Mouse (Mus musculus): ENCODE results near the gene Bhlha15.

The Bhlha15 gene

DNA sequence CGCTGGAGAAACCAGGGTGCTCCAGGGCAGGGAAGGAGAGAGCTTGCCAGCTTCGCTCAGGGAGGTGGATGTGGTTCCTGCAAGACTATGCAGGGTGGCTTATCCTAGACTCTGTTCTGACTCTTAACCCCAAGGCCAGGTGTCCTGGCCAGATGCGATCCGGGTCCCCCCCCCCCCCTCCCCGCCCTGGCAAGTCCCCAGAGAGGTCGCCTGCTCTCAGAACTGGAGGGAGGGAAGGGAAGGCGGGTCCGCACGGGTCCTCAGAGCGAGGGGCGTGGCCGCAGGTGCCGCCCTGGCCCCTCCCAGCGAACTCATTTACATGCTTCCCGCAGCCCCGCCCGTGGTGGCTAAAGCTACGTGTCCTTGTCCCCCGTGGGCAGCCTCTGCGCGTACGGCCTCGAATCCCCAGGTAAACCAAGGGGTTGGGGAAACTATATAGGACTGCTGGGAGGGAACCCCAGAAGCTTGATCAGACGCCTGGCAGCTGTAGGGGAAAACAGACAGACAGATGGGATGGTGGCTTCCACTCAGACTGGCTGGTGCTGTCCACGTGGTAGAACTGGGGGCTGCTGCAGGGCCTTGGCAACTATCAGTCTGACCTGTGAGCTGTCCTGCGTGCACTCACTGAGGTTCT lies at the start of gene Bhlha15:
TSS of gene Bhlha15 (plus strand) at position 337 of the 634 bp plus-strand sequence.
- in situ Hi-C loops (cut with MboI) = no loop called here

DNA sequence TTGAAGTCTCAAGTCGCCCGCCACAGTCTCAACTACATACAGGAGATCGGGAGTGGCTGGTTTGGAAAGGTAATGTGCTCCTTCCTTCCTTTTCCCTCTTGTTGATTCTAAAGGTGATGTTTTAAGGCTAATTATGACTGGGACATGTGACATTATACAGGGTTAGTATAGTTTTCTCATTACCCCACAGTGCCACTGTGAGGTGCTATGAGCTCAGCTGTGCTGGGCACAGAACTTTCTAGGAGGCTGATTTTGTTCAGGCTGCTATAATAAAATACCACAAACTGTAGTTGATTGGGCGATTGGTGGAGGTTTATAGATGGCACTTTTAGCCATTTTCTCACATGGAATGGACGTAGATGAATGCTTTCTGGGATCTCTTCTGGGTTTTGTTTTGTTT lies 46.6 kb upstream of the Bhlha15 start:
- in situ Hi-C loops (cut with MboI) = no loop called here

DNA sequence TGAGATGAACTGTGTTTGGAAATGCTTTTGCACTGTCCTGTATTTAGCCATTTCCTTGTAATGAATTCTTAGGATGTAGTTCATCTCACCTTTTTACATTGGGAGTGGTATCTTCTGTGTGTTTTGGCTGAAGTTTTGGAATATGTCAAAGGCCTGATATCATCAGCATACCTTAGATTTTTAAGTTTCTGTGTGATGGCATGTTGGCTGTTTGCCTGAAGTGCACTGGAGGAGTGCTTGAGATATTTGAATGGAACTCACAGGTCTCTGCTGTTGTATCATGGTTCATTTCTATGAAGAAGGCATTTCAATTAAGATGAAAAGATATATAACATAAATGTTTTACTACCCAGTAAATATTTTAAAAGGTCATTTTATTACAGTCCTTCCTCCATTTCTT lies 43.2 kb upstream of the Bhlha15 start:
- in situ Hi-C loops (cut with MboI) = no loop called here

DNA sequence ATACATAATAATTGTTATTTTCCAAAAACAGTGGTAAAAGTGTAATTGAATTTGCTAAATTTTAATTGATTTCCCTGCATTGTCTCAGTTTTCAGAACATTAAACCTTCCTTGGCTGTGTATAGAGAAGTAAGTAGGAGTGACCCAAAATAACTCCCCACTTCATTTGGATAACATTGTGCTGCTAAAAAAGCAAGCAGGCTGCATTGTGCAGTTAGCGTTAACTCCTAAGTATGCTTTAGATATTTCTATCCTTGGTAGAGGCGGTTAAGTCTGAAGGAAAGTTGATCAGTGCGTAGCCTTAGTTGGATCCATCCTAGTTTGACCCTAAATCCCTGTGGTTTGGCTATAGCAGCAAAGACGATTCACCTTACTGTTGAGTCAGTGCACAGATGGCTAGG lies 40.6 kb upstream of the Bhlha15 start:
- in situ Hi-C loops (cut with MboI) = no loop called here

DNA sequence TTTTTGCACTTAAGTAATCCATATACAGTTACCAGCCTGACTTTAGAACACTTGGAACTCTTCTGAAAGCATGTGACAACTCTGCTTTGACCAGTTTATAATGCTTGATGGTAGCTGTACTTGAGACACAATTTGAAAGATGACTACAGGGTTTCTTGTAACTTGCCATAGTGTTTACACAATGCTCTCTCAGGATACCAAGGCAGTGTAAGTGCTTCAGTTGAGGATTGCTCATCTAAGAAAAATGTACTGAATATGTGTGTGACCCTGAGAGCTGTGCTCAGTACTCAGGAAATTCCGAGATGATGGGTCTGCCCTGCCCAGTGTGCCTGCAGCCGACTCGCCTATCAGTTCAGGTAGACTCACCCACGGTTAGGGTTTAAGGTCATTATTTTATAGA lies 38.8 kb upstream of the Bhlha15 start:
- in situ Hi-C loops (cut with MboI) = no loop called here

DNA sequence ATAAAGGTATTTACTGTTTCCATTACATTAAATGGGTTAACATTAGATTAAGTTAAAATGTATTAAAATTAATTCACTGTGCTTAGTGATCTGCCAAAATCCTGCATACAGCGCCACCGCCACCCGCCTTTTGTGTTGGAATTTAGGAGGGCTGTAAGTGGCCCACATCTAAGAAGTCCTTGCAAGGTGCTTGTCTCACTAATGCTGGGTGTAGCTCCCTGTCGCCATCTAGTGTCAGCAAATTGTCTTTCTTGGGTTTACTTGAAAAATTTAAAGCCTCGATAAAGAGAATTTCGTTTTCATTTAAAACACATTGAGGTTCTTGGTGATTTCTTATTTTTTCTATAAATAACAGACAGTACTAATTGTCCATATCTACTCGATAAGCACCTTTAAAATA lies 35.6 kb upstream of the Bhlha15 start:
- in situ Hi-C loops (cut with MboI) = no loop called here

DNA sequence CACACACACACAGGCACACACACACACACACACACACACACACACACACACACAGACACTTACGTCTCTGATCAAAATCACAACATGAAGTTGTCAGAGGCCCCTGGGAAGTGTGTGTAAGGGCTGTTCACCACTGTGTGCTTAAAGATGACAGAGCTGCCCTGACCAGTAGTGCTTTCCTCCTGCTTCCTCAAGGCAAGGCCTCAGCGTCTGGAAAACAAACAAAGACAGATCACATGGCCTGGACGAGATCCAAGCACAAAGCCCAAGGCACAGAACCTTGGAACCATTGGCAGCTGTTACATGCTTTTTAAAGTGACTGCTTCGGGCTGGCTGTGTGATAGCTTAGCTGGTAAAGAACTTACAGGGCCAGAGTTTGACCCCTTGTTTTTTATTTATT lies 31.5 kb upstream of the Bhlha15 start:
- in situ Hi-C loops (cut with MboI) = loop anchor here (5.0 kb wide), 1 partner anchor 116 kb away; no protein-coding TSS in a partner anchor

DNA sequence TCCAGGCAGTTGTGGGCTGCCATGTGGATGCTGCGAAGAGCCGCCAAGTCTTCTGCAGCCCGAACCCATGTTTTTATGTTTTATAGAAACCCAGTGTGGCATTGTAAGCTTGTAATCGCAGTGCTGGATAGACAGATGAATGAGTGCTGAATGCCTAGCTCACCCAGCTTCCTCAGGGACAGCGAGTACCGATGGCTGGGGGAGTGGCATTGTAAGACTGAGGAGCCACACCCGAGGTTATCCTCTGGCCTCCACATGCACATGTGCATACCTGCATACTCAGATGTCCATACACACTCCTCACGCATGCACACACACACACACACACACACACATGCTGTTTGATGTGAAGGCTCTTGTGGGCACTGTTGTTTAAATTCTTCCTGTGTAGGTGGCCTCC lies 30.9 kb upstream of the Bhlha15 start:
- in situ Hi-C loops (cut with MboI) = loop anchor here (5.0 kb wide), 1 partner anchor 117 kb away; no protein-coding TSS in a partner anchor

DNA sequence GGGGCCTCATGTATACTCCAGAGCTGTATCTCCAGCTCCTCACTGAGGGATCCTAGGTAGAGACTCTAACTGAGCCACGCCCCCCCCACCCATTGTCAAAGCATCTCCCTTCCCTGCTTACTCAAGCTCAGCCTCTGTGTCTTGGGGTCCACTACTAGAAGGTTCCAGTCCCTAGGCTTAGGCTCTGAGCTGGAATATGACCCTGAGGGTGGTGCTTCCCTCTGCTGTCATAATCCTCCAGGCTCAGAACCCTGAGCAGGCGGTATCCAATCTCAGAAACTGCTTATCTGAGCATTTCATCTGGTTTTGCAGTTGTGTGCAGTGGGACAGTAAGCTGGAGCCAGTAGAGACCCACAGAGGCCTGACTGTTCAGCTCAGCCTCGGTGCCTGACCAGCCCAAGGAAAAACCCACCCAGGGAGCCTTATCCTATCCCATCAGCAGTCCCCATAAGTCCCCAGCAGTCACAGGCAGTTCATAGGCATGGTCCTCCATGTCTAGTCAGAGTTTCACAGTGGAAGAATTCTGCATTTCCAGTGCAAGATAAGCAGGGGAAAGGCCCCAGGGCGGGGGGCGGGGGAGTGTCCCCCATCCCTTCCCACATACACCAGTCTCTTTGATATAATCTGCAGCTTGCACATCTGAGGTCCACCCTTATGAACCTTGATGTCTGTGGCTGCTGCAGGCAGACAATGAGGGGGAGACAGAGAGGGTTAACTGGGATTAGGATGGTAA lies 27.8 kb upstream of the Bhlha15 start:
- in situ Hi-C loops (cut with MboI) = no loop called here

DNA sequence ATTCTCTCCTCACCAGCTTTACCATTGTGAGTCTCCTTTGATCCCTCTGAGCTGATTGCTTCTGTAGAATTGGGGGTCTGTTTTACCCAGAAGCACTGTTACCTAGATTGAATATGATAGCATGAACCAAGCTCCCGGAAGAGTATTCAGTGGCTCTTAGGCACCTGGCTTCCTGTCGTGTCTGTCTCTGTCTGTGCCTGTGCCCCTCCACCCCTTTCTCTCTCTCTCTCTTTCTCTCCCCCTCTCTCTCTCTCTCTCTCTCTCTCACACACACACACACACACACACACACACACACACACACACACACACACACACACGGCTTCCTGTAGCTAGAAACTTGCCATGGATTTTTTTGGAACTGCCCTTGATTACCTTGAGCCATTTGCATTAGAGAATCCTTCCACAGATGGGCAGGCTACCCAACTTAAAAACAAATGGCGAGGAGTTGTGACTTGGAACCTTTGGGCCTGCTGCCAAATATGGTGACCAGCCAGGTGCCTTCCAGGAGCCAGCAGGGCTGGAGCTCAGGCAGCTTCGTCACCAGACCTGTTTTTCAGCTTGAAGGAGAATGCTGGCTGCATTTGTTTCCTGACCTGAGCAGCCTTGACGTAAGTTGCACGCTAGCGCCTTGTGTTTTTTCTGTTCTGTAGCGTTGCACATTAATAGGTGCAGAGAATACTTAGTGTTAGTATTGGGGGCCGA lies 27.1 kb upstream of the Bhlha15 start:
- in situ Hi-C loops (cut with MboI) = no loop called here

DNA sequence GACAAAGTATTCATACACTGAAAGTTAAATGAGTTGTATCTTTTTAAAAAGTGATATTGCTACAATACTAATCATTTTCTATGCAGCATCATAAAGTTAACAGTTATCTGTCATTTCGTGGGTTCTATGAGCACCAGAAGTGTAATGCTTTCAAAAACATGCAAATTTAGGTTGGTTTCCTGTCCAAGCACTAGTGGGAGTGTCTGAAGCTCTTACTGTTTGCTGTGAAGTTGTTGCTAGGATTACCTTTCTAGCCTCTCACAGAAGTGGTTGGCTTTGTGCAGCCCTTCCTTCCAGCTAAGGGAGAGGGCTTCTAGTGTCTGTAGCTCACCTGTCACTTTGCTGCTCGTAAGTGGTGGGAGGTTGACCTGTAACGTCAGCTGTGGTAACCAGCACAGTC lies 24.3 kb upstream of the Bhlha15 start:
- in situ Hi-C loops (cut with MboI) = no loop called here

DNA sequence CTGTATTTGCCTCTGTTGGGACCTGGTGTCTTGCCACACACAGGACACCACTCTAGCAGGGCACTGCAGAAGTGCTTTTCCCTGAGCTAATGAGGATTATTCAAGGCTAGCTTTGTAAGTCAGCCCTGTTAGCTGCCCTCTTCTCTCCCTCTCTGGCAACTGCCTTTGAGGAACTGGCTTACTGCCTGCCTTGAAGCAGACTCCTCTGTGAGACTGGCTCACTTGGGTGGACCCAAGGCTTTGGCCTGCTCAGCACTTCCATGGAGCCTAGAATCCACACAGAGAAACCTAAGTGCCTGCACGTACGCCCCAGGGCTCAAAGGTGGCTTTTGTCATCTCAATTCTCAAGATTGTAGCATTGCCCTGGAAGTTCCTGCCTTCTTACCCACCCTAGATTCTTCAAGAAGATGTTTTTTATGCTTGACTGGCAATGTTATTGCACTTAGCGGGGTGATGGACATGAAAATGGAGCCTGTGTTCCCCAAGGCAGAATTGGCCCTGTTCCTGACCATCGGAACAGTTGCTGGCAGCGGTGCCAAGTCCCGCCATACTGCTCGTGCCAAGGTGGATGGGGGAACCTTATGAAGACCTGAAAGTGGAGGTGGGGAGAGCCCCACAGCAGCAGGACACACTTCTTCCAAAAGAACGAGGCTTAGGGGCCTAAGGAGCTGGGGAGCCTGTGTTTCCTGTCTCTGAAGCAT lies 20.7 kb upstream of the Bhlha15 start:
- in situ Hi-C loops (cut with MboI) = no loop called here

DNA sequence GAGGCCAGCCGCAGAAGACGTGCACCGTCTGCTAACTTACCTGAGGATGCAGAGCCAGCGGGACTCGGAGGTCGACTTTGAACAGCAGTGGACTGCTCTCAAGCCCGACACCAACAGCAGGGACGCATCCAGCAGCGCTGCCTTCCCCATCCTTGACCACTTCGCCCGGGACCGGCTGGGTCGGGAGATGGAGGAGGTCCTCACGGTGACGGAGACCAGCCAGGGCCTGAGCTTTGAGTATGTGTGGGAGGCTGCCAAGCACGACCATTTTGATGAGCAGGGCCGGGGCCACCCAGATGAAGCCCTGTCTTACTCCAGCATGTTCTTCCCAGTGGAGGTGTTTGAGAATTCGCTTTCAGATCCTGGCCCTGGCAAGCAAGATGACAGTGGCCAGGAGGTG lies 16.4 kb upstream of the Bhlha15 start:
- in situ Hi-C loops (cut with MboI) = no loop called here

DNA sequence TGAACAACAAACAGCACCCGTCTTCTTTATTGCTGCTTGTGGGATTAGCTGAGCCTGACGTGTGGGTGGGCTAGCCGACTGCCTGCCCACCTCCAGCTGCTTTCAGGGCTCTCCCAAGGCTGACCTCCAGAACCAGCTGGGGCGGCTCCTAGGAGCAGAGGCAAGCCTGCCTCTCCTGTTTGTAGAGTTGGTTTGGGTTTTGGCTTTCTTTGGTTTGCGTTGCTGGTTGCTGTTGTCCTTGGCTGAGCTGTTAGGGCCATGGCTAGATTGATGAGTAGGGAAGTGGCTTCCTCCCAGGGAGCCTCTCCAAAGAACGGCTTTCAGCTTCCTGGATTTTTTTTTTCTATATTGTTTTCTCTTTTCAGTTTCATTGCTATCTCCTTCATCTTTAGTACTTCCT lies 11.9 kb upstream of the Bhlha15 start:
- in situ Hi-C loops (cut with MboI) = no loop called here

DNA sequence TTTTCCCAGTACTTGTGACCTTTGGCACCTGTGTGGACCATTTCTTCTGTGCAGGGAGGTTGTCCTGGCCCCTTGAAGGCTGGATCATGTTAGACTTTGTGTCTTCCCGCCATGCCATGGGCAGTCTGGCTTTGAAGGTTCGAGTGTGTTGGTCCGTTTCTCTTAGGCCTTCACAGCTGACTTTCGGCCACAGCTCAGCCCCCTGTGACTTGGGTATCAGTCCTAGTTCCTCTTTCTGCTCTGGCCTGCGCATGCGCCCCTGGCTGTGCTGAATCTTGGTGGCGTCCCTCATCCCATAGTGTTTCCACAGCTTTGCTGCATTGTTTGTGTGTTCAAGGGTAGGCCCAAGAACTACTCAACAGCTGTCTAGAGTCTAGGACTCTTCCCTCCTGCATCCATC lies 8.8 kb upstream of the Bhlha15 start:
- in situ Hi-C loops (cut with MboI) = no loop called here

DNA sequence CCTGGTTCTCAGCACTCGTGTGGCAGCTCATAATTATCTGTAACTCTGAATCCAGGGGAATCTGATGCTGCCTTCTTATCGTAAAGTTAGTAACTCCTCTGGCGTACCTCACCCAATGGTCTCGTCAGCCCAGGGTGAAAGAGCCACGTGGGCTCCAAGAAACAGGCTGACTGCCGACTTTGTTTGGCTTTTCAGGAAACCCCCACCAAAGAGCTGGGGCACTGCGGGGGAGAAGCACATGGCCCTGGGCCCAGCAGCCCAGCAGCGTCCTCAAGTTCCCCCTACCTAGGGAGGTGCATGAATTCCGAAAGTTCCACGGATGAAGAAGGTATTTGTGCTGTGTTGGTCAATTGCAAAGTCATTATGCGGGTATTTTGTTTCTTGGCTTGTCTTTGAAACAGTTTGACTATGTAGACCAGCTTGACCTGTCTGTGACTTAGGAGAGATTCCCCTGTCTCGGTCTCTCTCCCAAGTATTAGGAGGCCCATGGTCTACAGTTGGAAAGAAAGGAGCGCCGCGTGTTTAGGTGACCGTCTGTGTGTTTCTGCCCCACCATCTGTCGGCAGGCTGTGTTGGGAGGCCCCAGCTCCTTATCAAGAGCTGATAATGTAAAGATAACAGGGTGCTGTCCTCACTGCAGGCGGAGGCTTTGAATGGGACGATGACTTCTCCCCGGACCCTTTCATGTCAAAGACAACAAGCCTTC lies 7.4 kb upstream of the Bhlha15 start:
- in situ Hi-C loops (cut with MboI) = no loop called here

DNA sequence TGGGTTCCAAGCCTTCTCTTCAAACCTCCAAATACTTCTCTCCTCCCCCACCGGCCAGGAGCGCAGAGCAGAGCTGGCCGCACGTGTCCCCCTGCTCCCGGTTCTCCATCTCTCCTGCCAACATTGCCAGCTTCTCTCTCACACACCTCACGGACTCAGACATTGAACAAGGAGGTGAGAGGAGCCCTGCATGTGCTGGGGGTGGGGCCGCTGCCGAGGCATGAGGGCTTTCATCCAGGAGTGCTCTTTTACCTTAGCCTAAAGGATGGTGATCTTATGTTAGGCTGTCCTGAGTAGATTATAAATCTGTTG lies 6.9 kb upstream of the Bhlha15 start:
- in situ Hi-C loops (cut with MboI) = no loop called here

DNA sequence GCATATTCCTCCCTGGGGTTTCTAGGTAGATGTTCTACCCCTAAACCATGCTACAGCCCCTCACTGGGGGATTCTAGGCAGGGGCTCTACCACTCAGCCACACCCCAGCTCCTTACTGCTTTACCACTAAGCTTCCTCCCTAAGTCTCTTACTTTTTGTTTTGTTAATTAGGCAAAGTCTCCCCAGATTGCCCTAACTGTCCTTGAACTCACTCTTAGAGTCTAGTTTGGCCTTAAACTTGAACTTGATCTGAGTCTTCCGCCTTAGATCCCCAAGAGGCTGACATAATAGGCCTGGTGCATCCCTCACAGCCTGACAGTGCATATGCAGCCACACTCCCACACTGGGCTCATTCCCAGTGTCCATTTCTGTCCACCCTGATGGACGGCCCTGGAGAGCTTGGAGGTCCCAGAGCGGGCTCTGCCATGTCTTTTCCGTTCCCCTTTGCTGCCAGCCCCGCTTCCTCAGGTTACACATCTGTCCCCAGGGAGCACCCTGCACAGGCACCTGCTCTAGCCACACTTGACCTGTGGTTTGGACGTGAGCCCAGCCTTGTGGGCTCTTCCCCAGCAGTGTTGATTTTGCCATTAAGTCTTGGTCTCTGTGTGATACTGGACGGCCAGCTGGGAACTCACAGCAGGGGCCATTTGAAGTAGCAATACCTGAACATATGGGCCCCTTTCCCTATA lies 6.3 kb upstream of the Bhlha15 start:
- in situ Hi-C loops (cut with MboI) = no loop called here

DNA sequence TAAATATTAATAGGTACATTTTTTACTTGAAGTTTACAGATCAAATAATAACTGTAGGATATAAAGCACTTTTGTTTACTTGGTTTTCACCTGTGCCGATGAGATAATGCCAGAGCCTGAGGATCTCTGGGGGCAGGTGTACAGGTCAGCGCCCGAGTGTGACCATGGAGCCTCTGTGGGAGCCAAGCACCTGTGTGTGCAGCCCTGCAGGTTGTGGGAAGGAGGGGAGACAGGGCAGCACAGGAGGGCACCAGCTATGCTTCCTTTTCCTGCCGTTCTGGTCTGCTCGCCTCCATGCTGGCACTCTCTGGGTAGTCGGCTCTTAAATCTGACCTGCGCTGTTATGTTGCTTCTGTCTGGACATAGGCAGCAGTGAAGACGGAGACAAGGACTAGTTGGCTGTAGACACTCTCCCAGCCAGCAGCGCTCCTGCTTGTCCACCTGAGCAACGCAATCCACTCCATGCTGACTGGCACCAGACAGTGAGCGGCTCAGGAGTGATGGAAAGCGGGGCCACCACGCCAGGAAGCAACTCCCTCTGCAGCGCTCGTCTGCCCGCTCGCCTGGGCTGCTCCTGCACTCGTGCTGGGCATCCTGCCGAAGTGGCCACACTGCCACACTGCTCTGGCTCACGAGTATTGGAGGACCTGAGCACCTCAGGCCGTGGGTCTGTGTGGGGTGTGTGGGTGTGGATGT lies 5.6 kb upstream of the Bhlha15 start:
- in situ Hi-C loops (cut with MboI) = no loop called here

DNA sequence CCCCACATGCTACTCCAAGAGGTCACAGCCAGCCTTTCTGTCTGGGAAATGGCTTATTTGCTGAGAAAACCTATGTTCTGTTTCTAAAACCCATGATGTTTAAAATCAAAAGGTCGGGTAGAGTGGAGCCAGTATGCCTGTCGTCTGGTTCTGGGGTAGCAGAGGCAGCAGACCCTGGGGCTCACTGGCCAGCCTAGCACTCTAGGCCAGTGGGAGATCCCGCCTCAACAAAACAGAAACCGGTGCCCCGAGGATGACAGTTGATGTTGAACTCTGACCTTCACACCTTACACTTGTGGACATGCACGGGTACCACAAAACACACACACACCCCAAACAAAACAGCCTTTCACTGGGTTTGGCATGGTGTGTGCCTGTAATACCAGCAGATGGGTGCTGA lies 1.7 kb upstream of the Bhlha15 start:
- in situ Hi-C loops (cut with MboI) = no loop called here

DNA sequence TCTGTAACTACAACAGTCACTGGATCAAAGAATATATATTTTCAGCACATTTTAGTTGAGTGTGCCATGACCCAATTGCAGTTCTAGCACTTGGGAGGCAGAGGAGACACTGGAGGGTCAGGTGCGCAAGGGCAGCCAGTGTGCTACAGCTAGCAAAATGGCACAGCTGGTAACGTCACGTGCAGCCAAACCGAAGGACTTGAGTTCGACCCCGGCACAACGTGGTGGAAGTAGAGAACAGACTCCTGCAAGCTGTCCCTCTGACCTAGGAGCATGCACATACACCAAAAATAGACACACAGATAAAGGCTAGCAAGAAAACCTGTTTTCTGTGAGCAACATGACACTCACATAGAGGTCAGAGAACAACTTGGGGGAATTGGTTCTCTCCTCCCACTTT lies 759 bp upstream of the Bhlha15 start:
- in situ Hi-C loops (cut with MboI) = no loop called here
